Mouse (Mus musculus) neural tube, postnatal 0 days (tissue): Measurements from ENCODE around the gene Vmn1r124. TPM values are rescaled to one million over a fixed set of nuclear protein-coding genes. Genes with fewer than 3 reads are reported as not detected.

Experiments
- polyA plus RNA-seq: library from polyadenylated mRNA; unstranded; fragments of >200 nt; fragmentation: Nextera tagmentation; extraction: Ambion mirVana; gene quantifications from 2 replicates; pipeline ENCODE4 v1.2.1, GENCODE M21; 2015

The Vmn1r124 gene
- not detected in 2 replicates for polyA plus RNA-seq

DNA sequence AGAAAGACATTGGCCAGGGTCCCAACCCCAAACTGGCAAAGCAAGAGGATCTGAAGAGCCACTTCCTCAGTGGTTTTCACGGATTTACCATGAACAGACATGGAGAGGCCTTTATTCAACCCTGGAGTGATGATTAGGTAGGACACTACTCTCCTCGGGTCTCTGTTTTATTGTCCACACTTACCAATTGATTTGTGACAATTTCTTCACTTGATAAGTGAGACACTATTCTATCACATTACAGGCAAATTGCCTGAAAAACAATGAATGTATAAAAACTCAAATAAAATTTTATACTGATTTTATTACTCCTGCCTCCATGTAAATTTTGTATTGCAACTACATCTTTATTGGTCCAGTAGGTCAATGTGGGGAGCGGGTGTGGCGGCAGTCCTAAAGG is at the start of gene Vmn1r124:
Gene Vmn1r124, minus strand, starts transcription at position 101 of the 400 bp plus-strand sequence.

DNA sequence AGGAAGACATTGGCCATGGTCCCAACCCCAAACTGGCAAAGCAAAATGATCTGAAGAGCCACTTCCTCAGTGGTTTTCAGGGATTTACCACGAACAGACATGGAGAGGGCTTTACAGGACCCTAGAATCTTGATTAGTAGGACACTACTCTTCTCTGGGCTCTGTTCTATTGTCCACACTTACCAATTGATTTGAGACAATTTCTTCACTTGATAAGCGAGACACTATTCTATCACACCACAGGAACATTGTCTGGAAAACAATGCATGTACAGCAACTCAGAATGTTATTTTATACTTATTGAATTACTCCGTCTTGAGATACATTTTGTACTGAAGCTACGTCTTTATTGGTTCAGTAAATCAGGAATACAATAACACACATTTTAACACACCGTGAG is 41.0 kb upstream of the Vmn1r124 start, which contains the start of gene Vmn1r126:
Gene Vmn1r126, minus strand, starts transcription at position 101 of the 400 bp plus-strand sequence.

DNA sequence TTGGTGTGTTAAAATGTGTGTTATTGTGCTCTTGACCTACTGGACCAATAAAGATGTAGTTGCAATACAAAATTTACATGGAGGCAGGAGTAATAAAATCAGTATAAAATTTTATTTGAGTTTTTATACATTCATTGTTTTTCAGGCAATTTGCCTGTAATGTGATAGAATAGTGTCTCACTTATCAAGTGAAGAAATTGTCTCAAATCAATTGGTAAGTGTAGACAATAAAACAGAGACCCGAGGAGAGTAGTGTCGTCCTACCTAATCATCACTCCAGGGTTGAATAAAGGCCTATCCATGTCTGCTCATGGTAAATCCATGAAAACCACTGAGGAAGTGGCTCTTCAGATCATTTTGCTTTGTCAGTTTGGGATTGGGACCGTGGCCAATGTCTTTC is 11.5 kb upstream of the Vmn1r124 start, which contains the start of gene Vmn1r125:
Gene Vmn1r125, plus strand, starts transcription at position 301 of the 400 bp plus-strand sequence.

Other genes starting within 250 kb of the Vmn1r124 start
- gene Vmn1r119, start 248.2 kb downstream of the Vmn1r124 start, polyA plus RNA-seq: not detected in 2 replicates
- not detected in 2 replicates for gene Vmn1r120, start 206.8 kb downstream of the Vmn1r124 start, polyA plus RNA-seq
- not detected in 2 replicates for gene Vmn1r121, start 162.1 kb downstream of the Vmn1r124 start, polyA plus RNA-seq
- not detected in 2 replicates for gene Vmn1r122, start 126.5 kb downstream of the Vmn1r124 start, polyA plus RNA-seq
- not detected in 2 replicates for gene Vmn1r123, start 98.4 kb downstream of the Vmn1r124 start, polyA plus RNA-seq
- gene Gm5157, start 70.2 kb downstream of the Vmn1r124 start, polyA plus RNA-seq: not detected in 2 replicates
- not detected in 2 replicates for gene Vmn1r125, start 11.6 kb upstream of the Vmn1r124 start, polyA plus RNA-seq
- gene Vmn1r126, start 40.9 kb upstream of the Vmn1r124 start, polyA plus RNA-seq: not detected in 2 replicates
- gene Vmn1r127, start 59.2 kb upstream of the Vmn1r124 start, polyA plus RNA-seq: not detected in 2 replicates
- gene Vmn1r128, start 88.8 kb upstream of the Vmn1r124 start, polyA plus RNA-seq: not detected in 2 replicates
- not detected in 2 replicates for gene Vmn1r129, start 100.7 kb upstream of the Vmn1r124 start, polyA plus RNA-seq
- not detected in 2 replicates for gene Gm6882, start 172.1 kb upstream of the Vmn1r124 start, polyA plus RNA-seq